Mouse (Mus musculus): Measurements from ENCODE around the gene Kcnip1. TPM values are rescaled to one million over a fixed set of nuclear protein-coding genes. Genes with fewer than 3 reads are reported as not detected.

Gene Kcnip1
- polyA plus RNA-seq, 1 experiment from 2014 or later = 41.6 TPM

- ATAC-seq = no peak
- H3K4me1 ChIP-seq (replicated peaks) = peaks cover 4% of the 10 kb centered on the region; the same call in 1 of the 2 replicates
- no peaks in the 10 kb centered on the region for H3K27me3 ChIP-seq
- H3K27ac ChIP-seq = no peak overlapping the region
- H3K4me3 ChIP-seq (replicated peaks) = no peak overlapping the region
- no peaks in the 10 kb centered on the region for H3K9me3 ChIP-seq
- no peak overlapping the region for H3K4me2 ChIP-seq (replicated peaks)
- no peaks in the 10 kb centered on the region for H3K36me3 ChIP-seq
- 80% methylated on average over 8 of the region's 8 CpGs for WGBS
- H3K9ac ChIP-seq (replicated peaks) = no peak overlapping the region
These were observed 41.0 kb downstream of the Kcnip1 start for GRCm38 (mm10) chr11:33951684-33952625.

DNA sequence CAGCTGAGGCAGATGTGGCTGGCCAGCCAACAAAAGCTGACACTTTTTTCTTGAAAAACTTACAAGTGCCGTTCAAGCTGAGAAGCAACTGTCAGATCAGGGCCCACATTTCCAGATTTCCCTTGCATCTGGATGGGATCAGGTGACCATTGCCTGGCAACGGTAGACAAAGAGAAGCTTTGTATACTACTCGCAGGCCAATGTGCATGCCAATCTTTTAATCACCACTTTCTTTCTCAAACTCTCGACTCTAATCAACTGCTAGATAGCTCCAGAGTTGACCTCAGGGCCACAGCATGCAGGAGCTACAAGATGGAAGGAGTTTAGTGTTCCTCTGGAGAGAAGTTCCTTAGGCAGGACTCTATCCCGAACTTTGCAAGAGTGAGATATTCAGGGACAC, 41.8 kb downstream of the Kcnip1 start:
- Histone ChIP-seq H3K4me2 (replicated peaks) (no peak overlapping the region), H3K4me1 (replicated peaks) (peaks cover 4% of the 10 kb centered on the region; the same call in 1 of the 2 replicates), H3K27ac (no peak overlapping the region), H3K27me3 (no peaks in the 10 kb centered on the region), H3K9me3 (no peaks in the 10 kb centered on the region), H3K9ac (replicated peaks) (no peak overlapping the region), H3K36me3 (no peaks in the 10 kb centered on the region), H3K4me3 (replicated peaks) (no peak overlapping the region)
- ATAC-seq = no peak
- WGBS = 31% methylated on average over 5 of the region's 5 CpGs

GRCm38 (mm10) chr11:33946501-33946900, 46.5 kb downstream of the Kcnip1 start:
- Histone ChIP-seq H3K9ac (replicated peaks) (no peak overlapping the region), H3K27ac (no peak overlapping the region), H3K9me3 (no peaks in the 10 kb centered on the region), H3K4me2 (replicated peaks) (no peak overlapping the region), H3K4me3 (replicated peaks) (no peak overlapping the region), H3K36me3 (no peaks in the 10 kb centered on the region), H3K4me1 (replicated peaks) (peaks cover 4% of the 10 kb centered on the region; the same call in 1 of the 2 replicates), H3K27me3 (no peaks in the 10 kb centered on the region)
- no peak for ATAC-seq
- WGBS = 87% methylated on average over 4 of the region's 4 CpGs

- ATAC-seq = no peak
- no peaks in the 10 kb centered on the region for H3K9me3 ChIP-seq
These were observed 48.1 kb downstream of the Kcnip1 start for GRCm38 (mm10) chr11:33944786-33945328.

GRCm38 (mm10) chr11:33944067-33944785, 48.7 kb downstream of the Kcnip1 start:
- Histone ChIP-seq H3K4me2 (replicated peaks) (no peak overlapping the region), H3K9ac (replicated peaks) (no peak overlapping the region), H3K4me3 (replicated peaks) (no peak overlapping the region), H3K27me3 (no peaks in the 10 kb centered on the region), H3K4me1 (replicated peaks) (no peaks in the 10 kb centered on the region; the same call in 1 of the 2 replicates), H3K36me3 (no peaks in the 10 kb centered on the region), H3K9me3 (no peaks in the 10 kb centered on the region), H3K27ac (no peak overlapping the region)
- 67% methylated on average over 4 of the region's 4 CpGs for WGBS
- ATAC-seq = no peak

More at GRCm38 (mm10) chr11:33944786-33945328, 48.1 kb downstream of the Kcnip1 start:
- Histone ChIP-seq H3K9ac (replicated peaks) (no peak overlapping the region), H3K4me1 (replicated peaks) (no peaks in the 10 kb centered on the region), H3K27me3 (no peaks in the 10 kb centered on the region), H3K27ac (no peak overlapping the region), H3K4me2 (replicated peaks) (no peak overlapping the region), H3K36me3 (no peaks in the 10 kb centered on the region), H3K4me3 (replicated peaks) (no peak overlapping the region)
- 86% methylated on average over 9 of the region's 9 CpGs for WGBS

DNA sequence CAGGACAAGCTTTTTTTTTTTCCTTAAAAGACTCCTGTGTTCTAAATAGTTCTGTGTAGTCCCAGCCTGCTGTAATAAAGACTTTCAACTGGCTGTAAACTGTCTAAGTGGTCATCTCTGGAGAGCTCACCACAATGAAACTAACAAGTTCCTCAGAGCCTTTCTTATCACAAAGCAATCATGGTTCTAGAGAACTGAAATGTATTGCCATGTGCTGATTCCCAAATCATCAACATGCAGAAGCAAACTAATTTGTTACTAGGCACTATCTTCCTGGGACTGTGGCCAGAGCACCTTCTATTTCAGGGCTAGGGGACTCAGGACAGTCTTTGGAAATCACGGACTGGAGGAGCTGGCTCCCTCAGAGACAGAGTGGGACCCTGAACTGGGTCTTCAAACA, 49.4 kb downstream of the Kcnip1 start:
- no peak for ATAC-seq
- H3K27ac ChIP-seq = no peak overlapping the region
- H3K4me1 ChIP-seq (replicated peaks) = peaks cover 6% of the 10 kb centered on the region
- H3K27me3 ChIP-seq = no peaks in the 10 kb centered on the region
- H3K4me2 ChIP-seq (replicated peaks) = no peak overlapping the region
- no peak overlapping the region for H3K4me3 ChIP-seq (replicated peaks)
- H3K36me3 ChIP-seq = no peaks in the 10 kb centered on the region
- no peaks in the 10 kb centered on the region for H3K9me3 ChIP-seq
- 69% methylated on average over 1 of the region's 1 CpGs for WGBS
- H3K9ac ChIP-seq (replicated peaks) = no peak overlapping the region

DNA sequence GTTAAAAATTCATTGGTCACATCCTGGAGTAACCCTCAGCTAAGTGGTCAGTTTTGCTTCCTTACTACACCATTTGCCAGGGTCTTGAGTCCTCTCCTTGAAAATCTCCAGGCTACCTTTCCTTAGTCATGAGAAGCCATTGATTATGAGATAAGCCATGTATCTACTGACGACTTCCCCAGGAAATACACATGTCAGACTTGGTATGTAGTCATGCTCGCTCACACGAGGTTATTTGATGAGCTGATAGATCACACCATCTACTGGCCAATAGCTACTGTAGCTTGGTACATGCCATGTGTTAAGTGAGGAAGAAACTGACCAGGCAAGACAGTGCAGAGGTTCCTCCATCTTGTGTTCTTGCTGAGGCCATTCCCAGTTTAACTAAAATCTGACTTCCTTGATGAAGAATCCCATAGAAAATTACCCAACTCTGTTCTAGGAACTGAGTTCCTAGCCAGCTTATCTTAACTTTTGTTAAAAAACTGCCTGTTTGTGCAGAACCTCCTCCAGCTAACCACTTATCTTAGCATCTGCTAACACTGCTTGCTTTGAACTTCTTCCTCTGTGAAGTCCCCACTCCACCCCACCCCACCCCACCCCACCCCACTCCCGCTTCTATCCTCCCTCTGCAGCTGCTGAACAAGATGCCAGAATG, 53.4 kb downstream of the Kcnip1 start:
- Histone ChIP-seq H3K9me3 (no peaks in the 10 kb centered on the region), H3K4me3 (replicated peaks) (no peak overlapping the region), H3K27ac (no peak overlapping the region), H3K36me3 (no peaks in the 10 kb centered on the region), H3K4me2 (replicated peaks) (no peak overlapping the region), H3K9ac (replicated peaks) (no peak overlapping the region), H3K27me3 (no peaks in the 10 kb centered on the region), H3K4me1 (replicated peaks) (peaks cover 8% of the 10 kb centered on the region)
- ATAC-seq = no peak
- WGBS = 80% methylated on average over 4 of the region's 4 CpGs

- H3K9me3 ChIP-seq = no peaks in the 10 kb centered on the region
- 44% methylated on average over 7 of the region's 7 CpGs for WGBS
- no peak overlapping the region for H3K9ac ChIP-seq (replicated peaks)
- no peak overlapping the region for H3K4me2 ChIP-seq (replicated peaks)
- no peaks in the 10 kb centered on the region for H3K27me3 ChIP-seq
- H3K4me3 ChIP-seq (replicated peaks) = no peak overlapping the region
- peaks cover 8% of the 10 kb centered on the region for H3K4me1 ChIP-seq (replicated peaks)
- no peaks in the 10 kb centered on the region for H3K36me3 ChIP-seq
- no peak overlapping the region; the same call in 1 of the 2 replicates for H3K27ac ChIP-seq
- peak; percentile 67; the same call in 1 of the 2 replicates for ATAC-seq
These were observed 54.2 kb downstream of the Kcnip1 start for GRCm38 (mm10) chr11:33938561-33939274.

- WGBS = 86% methylated on average over 8 of the region's 8 CpGs
- H3K36me3 ChIP-seq = no peaks in the 10 kb centered on the region
- no peak overlapping the region for H3K4me3 ChIP-seq (replicated peaks)
- H3K4me2 ChIP-seq (replicated peaks) = no peak overlapping the region
- no peak for ATAC-seq
- no peaks in the 10 kb centered on the region for H3K27me3 ChIP-seq
- no peaks in the 10 kb centered on the region for H3K9me3 ChIP-seq
- H3K4me1 ChIP-seq (replicated peaks) = peaks cover 8% of the 10 kb centered on the region
- H3K27ac ChIP-seq = no peak overlapping the region
- no peak overlapping the region for H3K9ac ChIP-seq (replicated peaks)
These were observed 55.3 kb downstream of the Kcnip1 start for GRCm38 (mm10) chr11:33937641-33938040.

GRCm38 (mm10) chr11:33934286-33934685, 58.7 kb downstream of the Kcnip1 start:
- H3K4me1 ChIP-seq (replicated peaks) = peaks cover 17% of the 10 kb centered on the region
- H3K27me3 ChIP-seq = no peaks in the 10 kb centered on the region
- 63% methylated on average over 9 of the region's 9 CpGs for WGBS
- ATAC-seq = no peak
- no peak overlapping the region for H3K4me2 ChIP-seq (replicated peaks)
- no peaks in the 10 kb centered on the region for H3K9me3 ChIP-seq
- no peaks in the 10 kb centered on the region for H3K36me3 ChIP-seq
- H3K27ac ChIP-seq = no peak overlapping the region
- H3K9ac ChIP-seq (replicated peaks) = no peak overlapping the region
- no peak overlapping the region for H3K4me3 ChIP-seq (replicated peaks)

GRCm38 (mm10) chr11:33932386-33933111, 60.4 kb downstream of the Kcnip1 start:
- Histone ChIP-seq H3K9ac (replicated peaks) (no peak overlapping the region), H3K4me2 (replicated peaks) (no peak overlapping the region), H3K4me3 (replicated peaks) (no peak overlapping the region), H3K36me3 (no peaks in the 10 kb centered on the region), H3K27ac (no peak overlapping the region), H3K9me3 (no peaks in the 10 kb centered on the region), H3K27me3 (no peaks in the 10 kb centered on the region), H3K4me1 (replicated peaks) (peaks cover 18% of the 10 kb centered on the region)
- no peak for ATAC-seq
- 74% methylated on average over 18 of the region's 18 CpGs for WGBS

All from midbrain, embryonic 13.5 days (tissue).